Mouse (Mus musculus) kidney, postnatal 10 days (tissue): ENCODE results near the gene Col11a1.

Experiments used
- DNase-seq: peaks from one replicate; pipeline ENCODE4 v3.0.0; 2021; ENCODE audit warnings: mixed read lengths

The Col11a1 gene

GRCm38 (mm10) chr3:114029971-114030635, at the start of gene Col11a1:
Gene Col11a1 (plus strand): TSS chr3:114030540.
- DNase-seq, result peak; percentile 73

GRCm38 (mm10) chr3:113990936-113991335, 39.4 kb upstream of the Col11a1 start:
- no peak for DNase-seq

GRCm38 (mm10) chr3:114030886-114031285, 546 bp downstream of the Col11a1 start:
- DNase-seq, result no peak

- peak; percentile 15 for DNase-seq
Measured at GRCm38 (mm10) chr3:114031351-114032213, 1.2 kb downstream of the Col11a1 start.

- DNase-seq, result peak; percentile 23
Measured at GRCm38 (mm10) chr3:114032333-114032732, 2.0 kb downstream of the Col11a1 start.

GRCm38 (mm10) chr3:114052406-114052805, 22.1 kb downstream of the Col11a1 start:
- DNase-seq, result no peak

- no peak for DNase-seq
Measured at GRCm38 (mm10) chr3:114053501-114053900, 23.2 kb downstream of the Col11a1 start.

- DNase-seq, result no peak
Measured at GRCm38 (mm10) chr3:114065123-114065522, 34.8 kb downstream of the Col11a1 start.

GRCm38 (mm10) chr3:114065587-114065986, 35.2 kb downstream of the Col11a1 start:
- no peak for DNase-seq

- no peak for DNase-seq
Measured at GRCm38 (mm10) chr3:114099335-114099734, 69.0 kb downstream of the Col11a1 start.

GRCm38 (mm10) chr3:114107099-114107498, 76.8 kb downstream of the Col11a1 start:
- peak; percentile 6 for DNase-seq

- DNase-seq, result no peak
Measured at GRCm38 (mm10) chr3:114147140-114147539, 116.8 kb downstream of the Col11a1 start.

GRCm38 (mm10) chr3:114197964-114198750, 167.8 kb downstream of the Col11a1 start:
- no peak for DNase-seq

- no peak for DNase-seq
Measured at GRCm38 (mm10) chr3:114212255-114212654, 181.9 kb downstream of the Col11a1 start.

GRCm38 (mm10) chr3:114216105-114216504, 185.8 kb downstream of the Col11a1 start:
- no peak for DNase-seq

- no peak for DNase-seq
Measured at GRCm38 (mm10) chr3:114229501-114229900, 199.2 kb downstream of the Col11a1 start.
